Mouse (Mus musculus) intestine, embryonic 16.5 days (tissue): ENCODE results near the gene 4930451I11Rik. TPM values are rescaled to one million over a fixed set of nuclear protein-coding genes. Genes with fewer than 3 reads are reported as not detected.
A peak's percentile ranks its signal among the peaks of the same experiment; 100 is the strongest.

ENCODE experiments used
- ATAC-seq: fragments of 200-750 bp; cut with Nextera tagmentation; 2 replicates; pipeline ENCODE4 v1.8.0; 2017; ENCODE audit warnings: moderate TSS enrichment, moderate library complexity
- H3K27ac ChIP-seq: fragments of 300-500 bp; sonication (generic); 2 replicates; pipeline ENCODE4 v1.5.1; 2014; ENCODE audit warnings: mild to moderate bottlenecking, low read length
- H3K27me3 ChIP-seq: fragments of 300-500 bp; sonication (generic); replicated peaks from 2 replicates; pipeline ENCODE4 v1.6.1; 2014; ENCODE audit warnings: low read length, control low read depth, mixed read lengths; ENCODE audit not compliant: control insufficient read depth, insufficient read depth
- H3K36me3 ChIP-seq: fragments of 300-500 bp; sonication (generic); 2 replicates; pipeline ENCODE4 v1.6.1; 2014; ENCODE audit warnings: low read length, control low read depth; ENCODE audit not compliant: control insufficient read depth, insufficient read depth
- H3K4me1 ChIP-seq: fragments of 300-500 bp; sonication (generic); 2 replicates; pipeline ENCODE4 v1.6.1; 2014; ENCODE audit warnings: low read length, control low read depth, mixed read lengths; ENCODE audit not compliant: control insufficient read depth, insufficient read depth
- H3K4me2 ChIP-seq: fragments of 300-500 bp; sonication (generic); 2 replicates; pipeline ENCODE4 v1.6.1; 2014; ENCODE audit warnings: low read depth, low read length, control low read depth
- H3K4me3 ChIP-seq: fragments of 300-500 bp; sonication (generic); 2 replicates; pipeline ENCODE4 v1.5.1; 2014; ENCODE audit warnings: mild to moderate bottlenecking, low read length
- H3K9ac ChIP-seq: fragments of 300-500 bp; sonication (generic); 2 replicates; pipeline ENCODE4 v1.6.1; 2014; ENCODE audit warnings: low read depth, low read length
- H3K9me3 ChIP-seq: fragments of 300-500 bp; sonication (generic); 2 replicates; pipeline ENCODE4 v1.6.1; 2016; ENCODE audit warnings: low read length, control low read depth; ENCODE audit not compliant: control insufficient read depth
- WGBS: fragments of 180-500 bp; shearing (Covaris S2); extraction: QIAGEN DNeasy Blood & Tissue Kit; methylation state at CpG from one replicate; pipeline ENCODE4 v1.1.7; 2014; 5-methylcytosine and 5-hydroxymethylcytosine counted together
- polyA plus RNA-seq: library from polyadenylated mRNA; unstranded; fragments of >200 nt; fragmentation: Nextera tagmentation; extraction: Ambion mirVana; gene quantifications from 2 replicates; pipeline ENCODE4 v1.2.1, GENCODE M21; 2015

Gene 4930451I11Rik
- not detected in 2 replicates for polyA plus RNA-seq

DNA sequence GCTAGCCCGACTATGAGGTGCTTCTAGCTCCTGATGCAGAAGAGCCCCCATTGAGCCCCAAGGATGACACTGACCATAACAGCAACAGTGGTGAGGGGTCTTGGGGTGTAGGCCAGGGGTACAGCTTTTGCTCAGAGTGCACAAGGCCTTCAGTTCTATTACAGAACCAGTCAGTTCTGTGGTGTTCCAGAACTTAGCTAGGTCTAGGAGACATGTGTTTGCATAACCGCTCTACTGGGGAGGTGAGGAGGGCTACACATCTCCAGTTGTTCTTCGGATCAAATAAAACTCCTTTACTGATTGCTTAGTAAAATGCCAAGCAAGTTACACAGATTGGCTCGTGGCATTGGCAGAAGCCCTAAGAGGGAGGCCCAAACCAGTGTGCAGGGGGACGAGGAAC, at the start of gene 4930451I11Rik:
Gene 4930451I11Rik, minus strand, starts transcription at position 101 of the 400 bp plus-strand sequence.
- Histone ChIP-seq H3K9me3 (0 out of 2 replicates have a peak, but pooled peaks cover 2% of the 10 kb centered on the region), H3K27ac (no peak within 1 kb of the TSS), H3K27me3 (0 out of 2 replicates have a peak, but pooled peaks cover 6% of the 10 kb centered on the region), H3K4me2 (peak within 1 kb of the TSS; percentile 56), H3K4me1 (peaks cover 3% of the 10 kb centered on the region; the same call in 1 of the 2 replicates), H3K4me3 (peak within 1 kb of the TSS; percentile 35), H3K9ac (0 out of 2 replicates have a peak within 1 kb of the TSS, but pooled peaks have one; percentile 33), H3K36me3 (no peaks in the 10 kb centered on the region)
- no peak for ATAC-seq
- WGBS: 55% methylated on average over 5 of the region's 5 CpGs

- no peaks in the 10 kb centered on the region for H3K27me3 ChIP-seq
- whole genome bisulfite sequencing: 68% methylated on average over 6 of the region's 6 CpGs
- 0 out of 2 replicates have a peak overlapping the region, but pooled peaks have one; percentile 73 for H3K4me2 ChIP-seq
- no peak overlapping the region for H3K4me3 ChIP-seq
- peaks cover 27% of the 10 kb centered on the region for H3K36me3 ChIP-seq
- ATAC-seq: no peak
- no peaks in the 10 kb centered on the region for H3K9me3 ChIP-seq
- peaks cover 19% of the 10 kb centered on the region for H3K4me1 ChIP-seq
- peak overlapping the region; percentile 30; the same call in 1 of the 2 replicates for H3K27ac ChIP-seq
- H3K9ac ChIP-seq: peak overlapping the region; percentile 91; the same call in 1 of the 2 replicates
Measured at GRCm38 (mm10) chr7:126881040-126881439, 49.6 kb upstream of the 4930451I11Rik start.

DNA sequence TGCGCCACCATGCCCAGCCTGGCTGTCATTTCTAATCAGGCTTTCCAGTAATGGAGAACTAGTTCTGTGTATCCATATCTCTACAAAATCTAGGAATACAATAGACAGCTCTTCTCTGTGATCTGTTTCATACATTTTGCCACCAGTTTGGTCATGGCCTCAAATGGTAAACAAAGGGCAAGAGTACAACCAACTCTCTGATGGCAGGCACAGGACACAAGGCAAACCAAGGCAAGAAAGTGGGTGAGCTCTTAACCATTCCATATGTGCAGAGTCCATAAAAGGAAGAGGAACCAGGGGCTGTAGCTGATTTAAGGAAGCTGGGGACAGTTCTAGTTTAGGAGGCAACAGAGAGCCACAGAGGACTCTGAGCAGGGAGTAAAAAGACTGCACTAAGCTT, 45.8 kb upstream of the 4930451I11Rik start:
- H3K9me3 ChIP-seq: no peaks in the 10 kb centered on the region
- H3K4me2 ChIP-seq: no peak overlapping the region
- H3K27ac ChIP-seq: no peak overlapping the region
- 0 out of 2 replicates have a peak, but pooled peaks cover 8% of the 10 kb centered on the region for H3K4me1 ChIP-seq
- ATAC-seq: no peak
- peaks cover 46% of the 10 kb centered on the region for H3K36me3 ChIP-seq
- WGBS: 97% methylated on average over 1 of the region's 1 CpGs
- H3K27me3 ChIP-seq: no peaks in the 10 kb centered on the region
- no peak overlapping the region for H3K9ac ChIP-seq
- no peak overlapping the region for H3K4me3 ChIP-seq

DNA sequence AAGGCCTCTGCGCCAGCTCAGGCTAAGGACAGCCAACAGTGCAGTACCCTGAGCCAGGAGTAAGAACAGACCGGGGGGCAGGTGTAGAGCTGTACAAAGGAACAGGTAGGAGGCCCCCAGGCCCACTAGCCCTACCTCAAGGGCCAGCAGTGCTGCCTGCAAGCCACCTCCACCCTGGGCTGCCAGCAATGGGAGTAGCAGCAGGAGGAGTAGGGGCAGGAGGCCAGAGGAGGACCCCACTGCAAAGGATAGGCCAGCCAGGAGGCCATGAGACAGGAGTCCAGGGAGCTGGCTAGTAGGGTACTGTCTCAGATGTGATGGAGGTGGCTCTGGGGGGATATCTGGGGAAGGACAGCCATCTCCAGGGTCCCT, 39.1 kb upstream of the 4930451I11Rik start:
- 98% methylated on average over 2 of the region's 2 CpGs for WGBS
- no peak for ATAC-seq
- no peak overlapping the region for H3K4me2 ChIP-seq
- H3K4me3 ChIP-seq: no peak overlapping the region
- no peaks in the 10 kb centered on the region for H3K27me3 ChIP-seq
- H3K4me1 ChIP-seq: no peaks in the 10 kb centered on the region
- no peak overlapping the region for H3K9ac ChIP-seq
- no peaks in the 10 kb centered on the region for H3K9me3 ChIP-seq
- peaks cover 31% of the 10 kb centered on the region for H3K36me3 ChIP-seq
- H3K27ac ChIP-seq: no peak overlapping the region

DNA sequence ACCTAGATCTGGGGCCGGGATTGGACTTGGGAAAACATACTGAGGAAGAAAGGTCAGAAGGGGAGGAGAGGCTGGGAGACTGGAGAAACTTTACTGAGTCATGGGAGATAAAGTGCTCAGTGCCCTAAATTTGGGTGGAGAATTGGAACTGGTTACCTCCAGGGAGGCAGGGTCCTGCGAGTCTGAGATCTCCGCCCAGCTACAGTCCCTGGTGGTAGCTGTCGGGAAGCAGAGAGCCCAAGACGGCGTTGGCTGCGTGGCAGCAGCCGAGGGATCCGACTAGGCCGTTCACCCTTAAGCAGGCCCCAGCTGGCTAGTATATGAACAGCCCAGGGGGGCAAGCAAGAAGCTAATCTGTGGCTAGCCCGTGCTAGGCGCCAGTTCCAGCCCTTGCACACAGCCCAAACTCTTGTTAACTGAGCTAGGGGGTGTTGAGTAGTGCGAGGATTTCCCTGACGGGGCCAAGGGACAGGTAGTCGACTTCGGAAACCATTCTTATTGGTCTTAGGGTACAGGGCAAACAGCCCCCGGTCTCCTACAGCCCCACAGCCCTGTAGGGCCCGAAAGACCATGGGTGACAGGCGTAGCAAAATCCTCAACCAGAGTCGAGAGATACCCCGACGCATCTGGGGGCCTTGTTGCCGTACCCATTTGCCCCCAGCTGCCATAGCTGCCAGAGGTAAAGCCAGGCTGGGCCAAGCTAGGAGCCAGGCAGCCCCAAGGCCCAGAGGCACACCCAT, 38.5 kb upstream of the 4930451I11Rik start:
- no peak overlapping the region for H3K4me2 ChIP-seq
- no peaks in the 10 kb centered on the region for H3K27me3 ChIP-seq
- WGBS: 93% methylated on average over 23 of the region's 23 CpGs
- no peak overlapping the region for H3K4me3 ChIP-seq
- H3K9me3 ChIP-seq: no peaks in the 10 kb centered on the region
- H3K27ac ChIP-seq: no peak overlapping the region
- peaks cover 26% of the 10 kb centered on the region for H3K36me3 ChIP-seq
- no peak for ATAC-seq
- H3K9ac ChIP-seq: no peak overlapping the region
- no peaks in the 10 kb centered on the region for H3K4me1 ChIP-seq

DNA sequence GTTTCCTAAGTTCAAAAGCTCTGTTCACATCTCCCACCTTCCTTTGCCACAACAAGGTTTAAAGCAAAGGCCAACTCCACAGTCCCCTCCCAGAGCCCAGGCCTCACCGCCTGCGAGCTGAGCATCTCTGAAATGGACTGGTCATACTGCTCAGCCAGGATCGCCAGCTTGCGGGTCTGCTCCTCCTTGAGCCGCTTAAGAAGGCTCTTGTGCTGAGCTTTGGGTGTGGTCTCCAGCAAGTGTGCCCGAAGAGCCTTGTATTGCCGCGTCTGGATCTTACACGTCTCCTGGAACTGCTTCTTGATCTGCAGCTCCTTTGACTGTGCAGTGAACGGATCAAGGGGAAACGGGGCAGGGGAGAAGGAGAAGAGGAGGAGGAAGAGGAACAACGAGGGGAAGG, 36.6 kb upstream of the 4930451I11Rik start:
- Histone ChIP-seq H3K27ac (no peak overlapping the region), H3K27me3 (no peaks in the 10 kb centered on the region), H3K4me2 (no peak overlapping the region), H3K36me3 (peaks cover 20% of the 10 kb centered on the region), H3K9me3 (no peaks in the 10 kb centered on the region), H3K4me1 (peaks cover 18% of the 10 kb centered on the region), H3K9ac (no peak overlapping the region), H3K4me3 (no peak overlapping the region)
- ATAC-seq: no peak
- WGBS: 82% methylated on average over 12 of the region's 12 CpGs

- H3K36me3 ChIP-seq: peaks cover 17% of the 10 kb centered on the region
- ATAC-seq: no peak
- peaks cover 22% of the 10 kb centered on the region for H3K4me1 ChIP-seq
- WGBS: 80% methylated on average over 2 of the region's 2 CpGs
- H3K27me3 ChIP-seq: no peaks in the 10 kb centered on the region
- no peak overlapping the region for H3K4me3 ChIP-seq
- H3K27ac ChIP-seq: no peak overlapping the region
- H3K9me3 ChIP-seq: no peaks in the 10 kb centered on the region
- no peak overlapping the region for H3K4me2 ChIP-seq
- H3K9ac ChIP-seq: no peak overlapping the region
Measured at GRCm38 (mm10) chr7:126867534-126867933, 36.1 kb upstream of the 4930451I11Rik start.

- H3K9ac ChIP-seq: peak overlapping the region; percentile 65
- ATAC-seq: no peak
- H3K4me2 ChIP-seq: peak overlapping the region; percentile 78
- H3K27ac ChIP-seq: no peak overlapping the region
- H3K9me3 ChIP-seq: no peaks in the 10 kb centered on the region
- no peaks in the 10 kb centered on the region; the same call in 1 of the 2 replicates for H3K36me3 ChIP-seq
- 58% methylated on average over 6 of the region's 6 CpGs for WGBS
- H3K4me3 ChIP-seq: peak overlapping the region; percentile 65; the same call in 1 of the 2 replicates
- no peaks in the 10 kb centered on the region for H3K27me3 ChIP-seq
- H3K4me1 ChIP-seq: peaks cover 30% of the 10 kb centered on the region
Measured at GRCm38 (mm10) chr7:126863791-126864190, 32.4 kb upstream of the 4930451I11Rik start.

DNA sequence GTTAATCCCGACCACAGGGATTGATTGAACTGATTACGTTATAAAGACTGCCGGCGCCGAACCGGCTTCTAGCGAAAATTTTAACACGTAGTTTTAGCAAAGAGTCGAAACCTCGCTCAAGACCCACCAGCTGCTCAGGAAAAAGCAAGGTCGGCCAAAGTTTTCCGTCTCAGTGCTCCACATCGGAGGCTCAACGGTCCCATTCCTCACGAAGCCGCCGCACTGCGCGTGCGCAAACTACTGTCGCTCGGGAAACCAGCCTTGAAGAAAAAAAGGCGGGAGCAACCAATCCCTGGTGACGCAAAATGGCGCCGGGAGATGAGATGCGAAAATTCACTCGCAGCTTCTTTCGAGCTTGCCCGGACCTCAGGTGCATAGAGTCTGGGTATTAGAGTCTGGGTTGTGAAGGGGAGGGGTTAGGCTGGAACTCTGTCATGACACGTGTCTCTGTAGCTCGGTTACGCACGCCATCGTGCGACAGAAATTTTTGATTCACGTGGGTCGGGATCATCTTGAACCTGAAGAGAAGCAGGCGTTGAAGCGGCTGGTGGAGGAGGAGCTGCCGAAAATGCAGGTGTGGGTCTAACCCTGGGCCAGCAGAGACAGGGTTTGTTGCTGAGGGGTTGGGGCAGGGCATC, 30.8 kb upstream of the 4930451I11Rik start, which contains the start of gene Ino80e:
Gene Ino80e, minus strand, starts transcription at position 231 of the 638 bp plus-strand sequence.
- Histone ChIP-seq H3K4me1 (peaks cover 30% of the 10 kb centered on the region), H3K9me3 (no peaks in the 10 kb centered on the region), H3K4me2 (peak within 1 kb of the TSS; percentile 78), H3K4me3 (peak within 1 kb of the TSS; percentile 65), H3K27ac (peak within 1 kb of the TSS; percentile 71), H3K27me3 (no peaks in the 10 kb centered on the region), H3K9ac (peak within 1 kb of the TSS; percentile 76), H3K36me3 (peaks cover 4% of the 10 kb centered on the region)
- WGBS: under 1% methylated on average over 41 of the region's 41 CpGs
- peak; percentile 75 for ATAC-seq
